In genomic region chr12:110801876-110802464, GRCm38 (mm10) we compare ENCODE assay signal across 19 mouse cellular contexts. TPM values are rescaled to one million over a fixed set of nuclear protein-coding genes. Genes with fewer than 3 reads are reported as not detected.
DNase-seq lines count a peak whose midpoint lies in the region; ATAC-seq and TF ChIP-seq lines count a peak whose summit lies in the region.
"Had no signal": no experiment of that assay in that cellular context is flagged by ENCODE, and none has a peak within 500 bp of the region (broad histone marks: within the 10 kb centered on the region; RNA-seq: fewer than 3 reads in every experiment).

No protein-coding gene starts in this region.

- 0 out of 2 replicates have a peak, but pooled peaks have one; percentile 28 for ATAC-seq in hindbrain, embryonic 14.5 days (ENCODE audit: low FRiP score)
- ATAC-seq in hindbrain, postnatal 0 days = no peak
- peak; percentile 42; the same call in 1 of the 2 replicates for ATAC-seq in stomach, embryonic 16.5 days (ENCODE audit: insufficient read depth, low FRiP score)
- ATAC-seq: forebrain, embryonic 16.5 days; midbrain, embryonic 13.5 days had no signal

- H3K9me3 ChIP-seq in hindbrain, embryonic 14.5 days (ENCODE audit: control insufficient read depth, low read length) = no peaks in the 10 kb centered on the region
- no peaks in the 10 kb centered on the region for H3K9me3 ChIP-seq in hindbrain, postnatal 0 days (ENCODE audit: low read length)
- H3K9me3 ChIP-seq in stomach, embryonic 16.5 days (replicated peaks; ENCODE audit: control insufficient read depth, low read length) = no peaks in the 10 kb centered on the region
- H3K9me3 ChIP-seq: heart, embryonic 15.5 days; hindbrain, embryonic 13.5 days; limb, embryonic 13.5 days; midbrain, embryonic 13.5 days had no signal

- intact Hi-C loops in gastrocnemius, adult 2 months (cut with DNase I) = no loop called here

- no peak overlapping the region for H3K4me2 ChIP-seq in hindbrain, embryonic 14.5 days (replicated peaks)
- H3K4me2 ChIP-seq in hindbrain, postnatal 0 days (ENCODE audit: low read depth, low read length) = no peak overlapping the region
- H3K4me2 ChIP-seq in stomach, embryonic 16.5 days (ENCODE audit: low read depth, low read length) = no peak overlapping the region
- H3K4me2 ChIP-seq: heart, embryonic 15.5 days; hindbrain, embryonic 13.5 days; limb, embryonic 13.5 days; midbrain, embryonic 13.5 days had no signal

- H3K4me1 ChIP-seq in hindbrain, embryonic 14.5 days (replicated peaks; ENCODE audit: control insufficient read depth, insufficient read depth, low read length) = 0 out of 2 replicates have a peak, but pooled peaks cover 7% of the 10 kb centered on the region
- H3K4me1 ChIP-seq in hindbrain, postnatal 0 days (ENCODE audit: insufficient read depth, low read length) = peaks cover 7% of the 10 kb centered on the region; the same call in 1 of the 2 replicates
- peaks cover 10% of the 10 kb centered on the region for H3K4me1 ChIP-seq in stomach, embryonic 16.5 days (ENCODE audit: control insufficient read depth, insufficient read depth, low read length)

- DNase-seq in gastrocnemius, adult 2 months = no peak
- DNase-seq in gastrocnemius, postnatal 10 days = no peak
- DNase-seq in hindbrain, embryonic 14.5 days (ENCODE audit: low spot score) = no peak
- no peak for DNase-seq in hindbrain, postnatal 0 days (ENCODE audit: low spot score)
- DNase-seq in lung, postnatal 36 days = peak; percentile 31
- DNase-seq in lung, postnatal 14 days = no peak
- no peak for DNase-seq in adrenal gland, postnatal 36 days
- DNase-seq: adrenal gland, adult 2 months; cerebellum, adult 9-10 months; kidney, adult 11 months; thymus, adult 2 months had no signal

- no peak overlapping the region for H3K4me3 ChIP-seq in gastrocnemius, adult 2 months
- no peak overlapping the region for H3K4me3 ChIP-seq in hindbrain, embryonic 14.5 days (replicated peaks; ENCODE audit: low read length)
- H3K4me3 ChIP-seq in hindbrain, postnatal 0 days (ENCODE audit: low read length) = no peak overlapping the region
- no peak overlapping the region for H3K4me3 ChIP-seq in stomach, embryonic 16.5 days (replicated peaks; ENCODE audit: low read length)
- H3K4me3 ChIP-seq: heart, embryonic 15.5 days; hindbrain, embryonic 13.5 days; limb, embryonic 13.5 days; midbrain, embryonic 13.5 days had no signal

- H3K36me3 ChIP-seq in hindbrain, embryonic 14.5 days (replicated peaks; ENCODE audit: control insufficient read depth, insufficient read depth) = peaks cover 12% of the 10 kb centered on the region
- H3K36me3 ChIP-seq in hindbrain, postnatal 0 days (ENCODE audit: insufficient read depth, low read length) = no peaks in the 10 kb centered on the region; the same call in 1 of the 2 replicates
- H3K36me3 ChIP-seq in stomach, embryonic 16.5 days (ENCODE audit: control insufficient read depth, insufficient read depth, low read length) = no peaks in the 10 kb centered on the region
- H3K36me3 ChIP-seq: heart, embryonic 15.5 days had no signal

- H3K27me3 ChIP-seq in hindbrain, embryonic 14.5 days (ENCODE audit: control insufficient read depth, insufficient read depth, low read length) = no peaks in the 10 kb centered on the region
- H3K27me3 ChIP-seq in hindbrain, postnatal 0 days (ENCODE audit: insufficient read depth, low read length) = no peaks in the 10 kb centered on the region
- no peaks in the 10 kb centered on the region for H3K27me3 ChIP-seq in stomach, embryonic 16.5 days (ENCODE audit: control insufficient read depth, insufficient read depth, low read length)
- H3K27me3 ChIP-seq: heart, embryonic 15.5 days; hindbrain, embryonic 13.5 days; limb, embryonic 13.5 days; midbrain, embryonic 13.5 days had no signal

- peak overlapping the region; percentile 31; the same call in 1 of the 2 replicates for H3K27ac ChIP-seq in gastrocnemius, adult 2 months
- no peak overlapping the region for H3K27ac ChIP-seq in hindbrain, embryonic 14.5 days
- H3K27ac ChIP-seq in hindbrain, postnatal 0 days = no peak overlapping the region
- no peak overlapping the region for H3K27ac ChIP-seq in stomach, embryonic 16.5 days (ENCODE audit: low read length)
- H3K27ac ChIP-seq: heart, embryonic 15.5 days; hindbrain, embryonic 13.5 days; limb, embryonic 13.5 days; liver, embryonic 14.5 days; midbrain, embryonic 13.5 days had no signal

- WGBS in hindbrain, embryonic 14.5 days = 79% methylated on average over 10 of the region's 10 CpGs
- 82% methylated on average over 10 of the region's 10 CpGs for WGBS in hindbrain, postnatal 0 days
- 69% methylated on average over 10 of the region's 10 CpGs for WGBS in stomach, embryonic 16.5 days

- H3K9ac ChIP-seq in hindbrain, embryonic 14.5 days = no peak overlapping the region
- no peak overlapping the region for H3K9ac ChIP-seq in hindbrain, postnatal 0 days (replicated peaks; ENCODE audit: low read length)
- H3K9ac ChIP-seq in stomach, embryonic 16.5 days (ENCODE audit: low read length) = no peak overlapping the region
- H3K9ac ChIP-seq: heart, embryonic 15.5 days; hindbrain, embryonic 13.5 days; limb, embryonic 13.5 days; liver, embryonic 14.5 days had no signal

- no peak for TF ChIP-seq CTCF in gastrocnemius, adult 2 months (IDR thresholded peaks at IDR 0.05)
- TF ChIP-seq CTCF in hindbrain, postnatal 0 days (IDR thresholded peaks at IDR 0.05; ENCODE audit: low read depth) = no peak

RNA-seq across cellular contexts. Expression of gene Mok, which starts 38.8 kb away (rescaled TPM):
- total RNA-seq in gastrocnemius, adult 2 months (2021) = under 1 TPM; 0.20 to 0.22 TPM
- total RNA-seq in gastrocnemius, postnatal 10 days (2021) = under 1 TPM; 0.21 to 0.25 TPM
- 14.3 and 17.5 TPM in 2 replicates for polyA plus RNA-seq in hindbrain, embryonic 14.5 days (2014; fragmentation: Nextera tagmentation; extraction: Ambion mirVana)
- total RNA-seq in hindbrain, postnatal 0 days (2014; rRNA removed) = 7.4 TPM in 2 replicates
- 11.8 and 14.6 TPM in 2 replicates for polyA plus RNA-seq in hindbrain, postnatal 0 days (2015; fragmentation: Nextera tagmentation; extraction: Ambion mirVana)
- polyA plus RNA-seq in stomach, embryonic 16.5 days (2015; fragmentation: Nextera tagmentation; extraction: Ambion mirVana) = 2.2 and 2.9 TPM in 2 replicates
- 1 to 10 TPM; 1.2 to 1.6 TPM for total RNA-seq in adrenal gland, postnatal 36 days (2021)
- total RNA-seq: common myeloid progenitor, adult 5-6 weeks had no signal

RNA-seq across cellular contexts. Expression of gene Zfp839, which starts 48.1 kb away (rescaled TPM):
- 1 to 10 TPM; 7.0 to 7.7 TPM for total RNA-seq in gastrocnemius, adult 2 months (2021)
- total RNA-seq in gastrocnemius, postnatal 10 days (2021) = 1 to 10 TPM; 5.0 to 6.4 TPM
- polyA plus RNA-seq in hindbrain, embryonic 14.5 days (2014; fragmentation: Nextera tagmentation; extraction: Ambion mirVana) = 2.8 and 3.8 TPM in 2 replicates
- 6.5 and 7.0 TPM in 2 replicates for total RNA-seq in hindbrain, postnatal 0 days (2014; rRNA removed)
- 2.5 and 2.8 TPM in 2 replicates for polyA plus RNA-seq in hindbrain, postnatal 0 days (2015; fragmentation: Nextera tagmentation; extraction: Ambion mirVana)
- 4.4 and 4.6 TPM in 2 replicates for polyA plus RNA-seq in stomach, embryonic 16.5 days (2015; fragmentation: Nextera tagmentation; extraction: Ambion mirVana)
- 10 to 100 TPM; 10.9 to 12.2 TPM for total RNA-seq in adrenal gland, postnatal 36 days (2021)
